ENCODE assay signal across 9 mouse cellular contexts in the genomic region with DNA sequence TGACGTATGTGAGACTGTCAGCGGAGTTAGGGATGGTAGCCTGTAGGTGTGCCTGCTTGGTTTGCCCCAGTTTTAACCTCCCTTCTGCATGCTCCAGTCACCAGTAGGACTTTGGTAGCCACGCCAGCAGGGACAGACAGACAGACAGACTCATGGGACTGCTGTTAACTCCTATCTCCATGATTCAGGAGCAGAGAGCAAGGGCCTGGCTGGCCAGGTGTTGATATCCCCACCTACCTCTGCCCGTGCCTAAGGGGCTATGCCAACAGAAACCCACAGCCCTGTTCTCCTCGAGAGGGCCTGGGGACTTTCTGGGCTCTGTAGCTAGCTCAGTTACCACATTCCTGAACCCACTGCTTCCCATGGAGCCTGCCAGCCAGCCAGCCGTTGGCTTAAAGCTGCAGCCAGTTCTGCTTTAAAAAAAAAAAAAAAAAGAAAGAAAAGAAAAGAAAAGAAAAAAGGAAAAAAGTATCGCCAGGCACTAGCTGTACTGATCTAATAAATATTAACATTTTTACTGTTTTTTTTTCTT. TPM values are rescaled to one million over a fixed set of nuclear protein-coding genes. Genes with fewer than 3 reads are reported as not detected.
DNase-seq lines count a peak whose midpoint lies in the region; ATAC-seq lines count a peak whose summit lies in the region.
"Had no signal": no experiment of that assay in that cellular context is flagged by ENCODE, and none has a peak within 500 bp of the region (broad histone marks: within the 10 kb centered on the region; RNA-seq: fewer than 3 reads in every experiment).

No protein-coding gene starts in this region.

- no peaks in the 10 kb centered on the region for H3K27me3 ChIP-seq in forebrain, embryonic 14.5 days (replicated peaks; ENCODE audit: control insufficient read depth, insufficient read depth, low read length)
- H3K27me3 ChIP-seq in liver, embryonic 12.5 days (replicated peaks) = peaks cover 20% of the 10 kb centered on the region

- no peak overlapping the region for H3K4me3 ChIP-seq in forebrain, embryonic 14.5 days (ENCODE audit: low read depth, low read length)
- H3K4me3 ChIP-seq in liver, embryonic 12.5 days = no peak overlapping the region

- H3K9ac ChIP-seq in forebrain, embryonic 14.5 days (ENCODE audit: low read length) = peak overlapping the region; percentile 40; the same call in 1 of the 2 replicates
- no peak overlapping the region for H3K9ac ChIP-seq in liver, embryonic 12.5 days

- H3K36me3 ChIP-seq in forebrain, embryonic 14.5 days (ENCODE audit: control insufficient read depth, insufficient read depth, low read length) = no peaks in the 10 kb centered on the region
- no peaks in the 10 kb centered on the region for H3K36me3 ChIP-seq in liver, embryonic 12.5 days

- intact Hi-C loops in left cerebral cortex, postnatal 4 days (cut with DNase I) = no loop called here

- H3K4me1 ChIP-seq in forebrain, embryonic 14.5 days (ENCODE audit: control insufficient read depth, insufficient read depth, low read length) = peaks cover 34% of the 10 kb centered on the region
- peaks cover 37% of the 10 kb centered on the region for H3K4me1 ChIP-seq in liver, embryonic 12.5 days

- no peaks in the 10 kb centered on the region for H3K9me3 ChIP-seq in forebrain, embryonic 14.5 days (replicated peaks; ENCODE audit: control insufficient read depth, low read length)
- H3K9me3 ChIP-seq in liver, embryonic 12.5 days (replicated peaks) = no peaks in the 10 kb centered on the region

- DNase-seq in gastrocnemius, postnatal 25 days = peak; percentile 47
- DNase-seq in gastrocnemius, adult 18-20 months (ENCODE audit: low spot score) = no peak
- DNase-seq in 3T3-L1 (ENCODE audit: low read depth, low spot score) = peak; percentile 62
- no peak for DNase-seq in forebrain, embryonic 14.5 days (ENCODE audit: low spot score)
- DNase-seq in adrenal gland, postnatal 36 days = no peak
- no peak for DNase-seq in spleen, postnatal 36 days (ENCODE audit: low spot score in 2 of 2)
- DNase-seq in left cerebral cortex, postnatal 4 days = no peak

- H3K27ac ChIP-seq in forebrain, embryonic 14.5 days (ENCODE audit: low read depth, low read length) = peak overlapping the region; percentile 74
- peak overlapping the region; percentile 45; the same call in 1 of the 2 replicates for H3K27ac ChIP-seq in liver, embryonic 12.5 days

- peak overlapping the region; percentile 7; the same call in 1 of the 2 replicates for H3K4me2 ChIP-seq in forebrain, embryonic 14.5 days (ENCODE audit: low read length)
- H3K4me2 ChIP-seq in liver, embryonic 12.5 days = no peak overlapping the region

- ATAC-seq in forebrain, embryonic 14.5 days = no peak
- ATAC-seq in liver, embryonic 12.5 days = no peak

- WGBS in forebrain, embryonic 14.5 days = 33% methylated on average over 7 of the region's 7 CpGs
- WGBS in liver, embryonic 12.5 days (ENCODE audit: insufficient replicate concordance) = 44% methylated on average over 7 of the region's 7 CpGs

RNA-seq across cellular contexts. Expression of a gene that starts 12.9 kb away (rescaled TPM):
- 10 to 100 TPM; 13.2 to 14.7 TPM for total RNA-seq in gastrocnemius, postnatal 25 days (2021)
- 1 to 10 TPM; 5.2 to 8.2 TPM for total RNA-seq in gastrocnemius, adult 18-20 months (2021)
- polyA plus RNA-seq in forebrain, embryonic 14.5 days (2014; fragmentation: Nextera tagmentation; extraction: Ambion mirVana) = 3.6 and 3.8 TPM in 2 replicates
- 6.9 and 7.2 TPM in 2 replicates for polyA plus RNA-seq in liver, embryonic 12.5 days (2016; fragmentation: Nextera tagmentation; extraction: Ambion mirVana)
- total RNA-seq in adrenal gland, postnatal 36 days (2021) = 10 to 100 TPM; 38.6 to 52.5 TPM
- 10 to 100 TPM; 17.5 to 17.9 TPM for total RNA-seq in left cerebral cortex, postnatal 4 days (2021)
- total RNA-seq: neutrophil, adult 5-6 weeks had no signal

RNA-seq across cellular contexts. Expression of a gene that starts 28.1 kb away (rescaled TPM):
- 10 to 100 TPM; 33.1 to 36.7 TPM for total RNA-seq in gastrocnemius, postnatal 25 days (2021)
- total RNA-seq in gastrocnemius, adult 18-20 months (2021) = 10 to 100 TPM; 40.1 to 41.4 TPM
- polyA plus RNA-seq in forebrain, embryonic 14.5 days (2014; fragmentation: Nextera tagmentation; extraction: Ambion mirVana) = 79.2 and 100 TPM in 2 replicates
- polyA plus RNA-seq in liver, embryonic 12.5 days (2016; fragmentation: Nextera tagmentation; extraction: Ambion mirVana) = 47.6 and 49.5 TPM in 2 replicates
- 10 to 100 TPM; 31.2 to 36.2 TPM for total RNA-seq in adrenal gland, postnatal 36 days (2021)
- total RNA-seq in left cerebral cortex, postnatal 4 days (2021) = 10 to 100 TPM; 26.8 to 29.4 TPM

RNA-seq across cellular contexts. Expression of a gene that starts 28.3 kb away (rescaled TPM):
- 10 to 100 TPM; 20.6 to 22.1 TPM for total RNA-seq in gastrocnemius, postnatal 25 days (2021)
- 10 to 100 TPM; 18.4 to 28.1 TPM for total RNA-seq in gastrocnemius, adult 18-20 months (2021)
- polyA plus RNA-seq in forebrain, embryonic 14.5 days (2014; fragmentation: Nextera tagmentation; extraction: Ambion mirVana) = 64.6 and 81.1 TPM in 2 replicates
- polyA plus RNA-seq in liver, embryonic 12.5 days (2016; fragmentation: Nextera tagmentation; extraction: Ambion mirVana) = 58.2 and 61.6 TPM in 2 replicates
- 10 to 100 TPM; 33.0 to 46.7 TPM for total RNA-seq in adrenal gland, postnatal 36 days (2021)
- 10 to 100 TPM; 35.7 to 39.9 TPM for total RNA-seq in left cerebral cortex, postnatal 4 days (2021)

RNA-seq across cellular contexts. Expression of a gene that starts 37.3 kb away (rescaled TPM):
- total RNA-seq in gastrocnemius, postnatal 25 days (2021) = 10 to 100 TPM; 21.3 to 23.5 TPM
- total RNA-seq in gastrocnemius, adult 18-20 months (2021) = 10 to 100 TPM; 19.1 to 26.2 TPM
- polyA plus RNA-seq in forebrain, embryonic 14.5 days (2014; fragmentation: Nextera tagmentation; extraction: Ambion mirVana) = 31.8 and 46.6 TPM in 2 replicates
- polyA plus RNA-seq in liver, embryonic 12.5 days (2016; fragmentation: Nextera tagmentation; extraction: Ambion mirVana) = 13.6 and 15.0 TPM in 2 replicates
- total RNA-seq in adrenal gland, postnatal 36 days (2021) = 10 to 100 TPM; 33.7 to 35.2 TPM
- total RNA-seq in left cerebral cortex, postnatal 4 days (2021) = 10 to 100 TPM; 55.9 to 58.5 TPM

RNA-seq across cellular contexts. Expression of a gene that starts 37.9 kb away (rescaled TPM):
- 10 to 100 TPM; 61.7 to 65.2 TPM for total RNA-seq in gastrocnemius, postnatal 25 days (2021)
- total RNA-seq in gastrocnemius, adult 18-20 months (2021) = 10 to 100 TPM; 68.0 to 72.0 TPM
- polyA plus RNA-seq in forebrain, embryonic 14.5 days (2014; fragmentation: Nextera tagmentation; extraction: Ambion mirVana) = 639 and 644 TPM in 2 replicates
- polyA plus RNA-seq in liver, embryonic 12.5 days (2016; fragmentation: Nextera tagmentation; extraction: Ambion mirVana) = 801 and 808 TPM in 2 replicates
- 100 to 1,000 TPM; 235 to 275 TPM for total RNA-seq in adrenal gland, postnatal 36 days (2021)
- 100 to 1,000 TPM; 268 to 270 TPM for total RNA-seq in left cerebral cortex, postnatal 4 days (2021)

Comparison
In these comparisons a context has a peak if more than half of its experiments do, and no peak if none do; other contexts are left out.
1. DNase-seq: peak in gastrocnemius, postnatal 25 days (single experiment) and 3T3-L1 (single experiment); none in gastrocnemius, adult 18-20 months (single experiment), forebrain, embryonic 14.5 days (single experiment), adrenal gland, postnatal 36 days (0 of 2), spleen, postnatal 36 days (0 of 2) and left cerebral cortex, postnatal 4 days (single experiment).